Mouse (Mus musculus) kidney, adult 9 months (tissue): ENCODE data around the gene Rps6ka3.

Source experiments
- DNase-seq: peaks from one replicate; pipeline ENCODE4 v3.0.0; 2022

The Rps6ka3 gene

DNA sequence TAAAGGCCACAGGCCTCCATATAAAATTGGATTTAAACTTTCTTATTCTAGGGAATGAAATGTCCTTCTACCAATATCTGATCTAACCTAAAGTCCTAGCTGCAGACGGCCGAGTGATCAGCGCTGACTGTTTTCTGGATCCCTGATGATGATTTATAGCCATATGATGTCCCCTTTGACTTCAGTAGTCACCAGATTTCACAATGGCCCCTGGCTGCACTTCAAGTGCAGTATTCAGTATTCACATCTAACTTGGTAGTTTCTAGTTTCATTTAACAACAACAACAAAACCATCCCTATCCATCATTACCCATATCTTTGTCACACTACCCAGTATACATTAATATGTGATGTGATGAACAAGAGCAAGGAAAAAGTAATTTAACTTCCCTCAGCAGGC, 154.4 kb downstream of the Rps6ka3 start:
- no peak for DNase-seq

DNA sequence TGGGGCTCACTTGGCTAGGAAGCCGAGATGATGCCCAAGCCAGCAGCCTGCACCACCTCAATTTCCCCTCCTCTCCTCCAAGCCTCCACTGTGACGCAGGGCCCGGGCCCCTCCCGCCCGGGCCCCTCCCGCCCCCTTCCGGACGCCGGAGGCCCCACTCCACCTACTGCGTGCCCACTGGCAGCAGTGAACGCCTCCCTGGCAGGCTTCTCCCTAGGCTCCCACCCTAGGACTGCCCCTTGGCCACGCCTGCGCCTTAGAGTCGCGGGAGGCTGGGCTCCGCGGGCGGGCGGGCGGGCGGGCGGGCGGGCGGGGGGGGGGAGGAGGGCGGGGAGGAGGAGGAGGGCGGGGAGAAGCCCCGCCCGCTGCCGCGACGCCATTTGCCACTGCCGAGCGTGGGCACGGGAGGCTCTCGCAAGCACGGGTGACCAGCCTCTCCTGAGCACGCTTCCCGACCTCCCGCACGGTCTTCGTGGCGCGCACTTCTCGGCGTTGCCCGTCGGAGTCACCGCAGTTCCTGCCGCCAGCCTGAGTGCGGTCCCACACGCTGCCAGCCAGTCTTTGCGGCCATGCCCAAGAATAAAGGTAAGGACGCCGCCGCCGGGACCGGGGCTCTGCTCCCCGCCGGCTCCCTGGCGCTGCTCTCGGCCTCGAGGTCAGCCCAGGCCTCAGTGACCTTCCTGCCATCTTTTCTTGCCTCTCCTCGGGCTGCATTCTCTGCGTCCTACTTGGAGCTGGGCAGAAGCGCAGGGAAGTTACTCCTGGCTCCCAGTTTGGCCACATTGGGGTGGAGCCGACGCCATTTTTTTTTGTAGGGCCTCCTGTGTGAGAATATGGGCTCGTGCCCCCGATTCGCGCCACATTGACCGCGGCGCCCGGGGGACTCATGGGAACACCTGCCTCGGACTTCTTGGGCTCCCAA, 162.0 kb downstream of the Rps6ka3 start, which contains the start of gene Eif1ax:
Gene Eif1ax (plus strand): TSS at position 348 of the 922 bp plus-strand sequence.
- DNase-seq: peak; percentile 79

DNA sequence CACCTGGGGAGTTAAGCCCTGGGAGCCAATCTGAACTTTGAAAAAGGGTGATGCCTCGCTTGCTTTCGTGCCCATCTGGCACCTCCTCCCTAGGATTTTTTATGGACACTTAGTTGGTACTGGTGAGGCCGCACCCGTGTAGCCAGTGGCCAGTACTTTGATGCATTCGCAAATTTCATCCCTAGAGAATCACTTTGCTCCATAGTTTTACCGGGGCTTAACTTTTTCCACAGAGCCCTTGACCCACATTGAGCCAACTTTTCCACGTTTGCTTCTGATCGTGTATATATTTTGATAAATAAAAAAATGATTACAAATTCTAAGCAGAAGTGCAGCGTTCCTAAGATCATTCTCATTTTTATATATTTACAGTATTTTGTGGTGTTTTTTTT, 162.6 kb downstream of the Rps6ka3 start:
- no peak for DNase-seq

DNA sequence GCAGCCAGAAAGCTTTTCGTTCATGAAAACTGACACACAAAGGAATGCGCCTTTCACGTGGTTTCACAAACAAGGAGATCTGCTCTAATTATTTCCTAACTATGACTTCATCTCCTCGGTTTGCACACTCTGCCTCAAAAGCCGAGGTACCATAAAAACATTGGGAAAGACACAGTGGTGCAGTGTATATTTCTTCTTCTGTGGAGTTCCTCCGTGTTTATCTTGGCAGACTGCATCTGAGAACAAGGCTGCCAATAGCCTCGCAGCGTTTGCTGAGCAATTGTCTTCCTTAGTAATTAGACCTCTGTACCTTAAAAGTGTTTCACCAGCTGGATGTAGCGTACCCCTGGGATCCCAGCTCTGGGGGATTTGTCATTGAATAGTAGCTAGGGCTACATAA, 177.0 kb downstream of the Rps6ka3 start:
- no peak for DNase-seq

DNA sequence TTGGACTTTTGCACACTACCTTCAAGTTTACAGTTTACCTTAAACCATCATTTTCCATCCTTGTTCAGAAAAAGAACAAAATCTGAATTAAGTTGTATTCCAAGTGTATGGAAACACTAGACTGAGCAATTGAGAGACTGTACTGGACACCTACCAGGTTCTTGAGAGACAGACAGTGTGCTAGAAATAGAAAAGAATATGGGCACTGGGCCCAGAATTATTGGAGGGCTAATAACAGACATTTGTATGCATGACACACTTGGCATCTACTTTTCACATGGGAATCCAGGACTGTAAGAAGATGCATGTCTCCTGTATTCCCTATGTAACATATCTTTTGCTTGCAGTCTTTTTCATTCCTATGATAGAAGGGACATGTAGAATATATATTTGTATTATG, 178.8 kb downstream of the Rps6ka3 start:
- DNase-seq: no peak

DNA sequence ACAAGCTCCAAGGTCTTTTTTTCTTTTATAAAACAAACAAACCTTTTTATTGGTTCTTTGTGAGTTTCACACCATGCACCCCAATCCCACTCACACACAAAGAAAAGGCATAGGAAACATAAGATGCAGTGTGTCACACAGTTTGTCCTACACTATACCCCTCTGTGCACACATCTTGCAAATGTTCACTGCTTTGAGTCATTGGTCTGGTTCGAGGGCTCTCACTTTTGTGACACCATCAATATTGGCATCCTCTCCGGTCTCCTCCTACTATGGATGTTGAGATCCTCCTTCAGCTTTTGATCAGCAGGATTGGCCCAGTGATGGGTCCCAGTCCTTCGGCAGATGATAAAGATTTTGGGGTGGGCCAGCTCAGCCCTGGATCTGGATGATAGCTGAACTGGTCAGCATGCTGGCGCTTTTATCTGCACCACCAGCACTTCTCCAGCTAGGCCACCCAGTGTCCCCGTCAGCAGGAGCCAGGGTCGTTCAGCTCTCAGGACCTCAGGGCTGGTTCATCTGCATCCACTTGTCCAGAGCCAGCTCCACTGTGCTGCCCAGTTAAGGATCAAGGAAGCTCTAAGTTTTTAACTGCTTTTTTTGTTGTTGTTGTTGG, 180.3 kb downstream of the Rps6ka3 start:
- DNase-seq: no peak

DNA sequence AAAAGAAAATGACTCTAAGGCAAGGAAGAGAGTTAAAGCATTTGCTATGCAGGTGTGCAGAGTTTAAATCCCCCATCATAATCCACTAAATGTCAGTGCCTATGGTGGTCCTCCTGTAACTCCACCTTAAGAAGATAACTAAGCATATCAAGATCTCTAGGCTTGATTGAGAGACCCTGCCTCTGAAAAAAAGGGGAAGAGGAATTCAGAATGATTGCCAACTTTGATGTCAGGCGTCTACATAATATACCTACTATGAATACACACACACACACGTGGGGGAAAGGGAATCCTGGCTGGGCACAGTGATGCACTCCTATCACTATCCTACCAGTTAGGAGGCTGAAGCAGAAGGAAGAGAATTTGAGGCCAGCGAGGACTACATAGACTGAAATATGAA, 181.1 kb downstream of the Rps6ka3 start:
- DNase-seq: no peak

DNA sequence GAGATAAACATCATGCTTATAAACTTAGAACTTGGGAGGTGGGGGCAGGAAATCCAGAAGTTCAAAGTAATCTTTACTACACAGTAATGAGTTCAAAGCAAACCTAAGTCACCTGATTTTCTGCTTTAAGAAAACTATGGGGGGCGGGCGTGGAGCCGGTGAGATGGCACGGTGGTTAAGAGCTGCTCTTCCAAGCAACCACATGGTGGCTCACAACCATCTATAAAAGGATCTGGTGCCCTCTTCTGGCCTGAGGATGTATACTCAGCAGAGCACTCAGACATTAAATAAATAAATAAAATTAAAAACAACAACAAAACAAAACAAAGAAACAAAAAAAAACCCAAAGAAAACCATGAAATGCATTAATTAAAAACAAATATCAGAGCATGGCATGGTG, 199.1 kb downstream of the Rps6ka3 start:
- DNase-seq: peak; percentile 27

DNA sequence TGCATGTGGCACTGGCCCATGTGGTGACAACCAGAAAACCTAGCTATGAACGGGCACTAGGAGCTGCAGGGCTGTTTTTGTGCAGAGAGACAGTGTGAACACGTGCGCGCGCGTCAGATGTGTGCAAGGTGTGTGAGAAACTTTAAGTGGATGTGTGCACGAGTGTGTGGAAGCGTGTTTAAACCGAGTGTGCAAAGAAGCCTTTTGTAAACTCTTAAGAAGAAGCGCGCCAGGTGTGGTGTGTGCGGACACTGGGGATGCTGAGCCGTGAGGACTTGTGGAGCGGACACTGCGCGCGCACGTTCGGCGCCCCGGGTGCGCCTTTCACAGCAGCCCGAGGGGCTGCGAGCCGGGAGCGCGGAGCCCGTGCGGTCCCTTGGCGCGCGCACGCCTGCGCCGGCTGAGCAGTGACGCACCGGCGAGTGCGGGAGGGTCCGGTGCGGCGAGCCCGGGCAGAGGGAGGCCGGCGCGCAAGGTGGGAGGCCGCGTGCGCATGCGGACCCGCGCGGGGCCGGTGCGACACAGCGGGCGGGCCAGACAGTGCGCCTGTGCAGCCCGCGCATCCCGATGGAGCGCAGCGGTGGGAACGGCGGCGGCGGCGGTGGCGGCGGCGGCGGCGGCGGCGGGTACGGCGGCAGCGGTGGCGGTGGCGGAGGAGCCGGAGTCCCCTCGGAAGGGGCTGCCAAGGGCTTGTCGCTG, 204.2 kb downstream of the Rps6ka3 start, which contains the start of gene Map7d2:
Gene Map7d2 (plus strand): TSS at position 443 of the 699 bp plus-strand sequence.
- DNase-seq: no peak

DNA sequence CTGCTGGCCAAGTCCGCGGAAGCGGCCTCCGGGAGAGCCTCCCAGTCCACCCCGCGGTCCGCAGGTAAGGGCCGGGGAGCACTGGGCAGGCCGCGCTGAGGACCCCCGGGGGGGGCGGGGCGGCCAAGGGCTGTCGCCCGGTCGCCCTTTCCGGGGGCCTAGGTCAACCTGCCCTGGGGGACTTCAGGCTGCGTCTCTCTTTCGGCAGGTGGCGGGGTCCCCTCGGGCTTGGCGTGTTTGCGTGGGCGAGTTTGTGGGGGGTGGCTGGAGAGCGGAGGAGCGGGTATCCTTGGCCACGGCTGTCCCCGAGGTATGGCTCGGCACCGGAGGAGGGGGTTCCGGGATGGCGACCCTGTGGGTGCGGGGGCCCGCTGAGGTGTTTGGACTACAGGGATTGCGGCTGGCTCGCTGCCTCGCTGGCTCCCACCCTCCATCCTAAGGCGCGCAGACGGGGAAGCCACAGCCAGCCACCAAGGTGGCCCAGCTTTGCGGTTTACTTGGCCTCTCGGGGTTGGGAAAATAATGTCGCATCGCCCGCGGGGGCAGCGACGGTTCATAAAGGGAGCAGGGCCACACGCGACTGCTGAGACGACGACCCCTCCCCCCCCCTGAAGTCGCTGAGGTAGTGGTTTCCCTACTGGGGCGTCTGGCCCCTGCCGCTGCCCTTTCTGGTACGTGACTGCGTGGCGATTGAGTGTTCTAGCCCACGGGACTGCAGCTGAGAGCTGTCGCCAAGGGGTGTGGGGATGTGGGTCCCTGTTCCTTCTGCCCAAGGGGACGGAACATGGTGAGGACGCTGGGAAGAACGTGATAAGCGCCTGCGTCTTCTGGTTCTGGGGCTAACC, 204.9 kb downstream of the Rps6ka3 start:
- no peak for DNase-seq
